Mouse (Mus musculus) kidney, adult 2 months (tissue): Measurements from ENCODE around the gene Dab2ip.

Source experiments
- CTCF ChIP-seq: fragments of 200-500 bp; conservative IDR thresholded peaks from 2 replicates; pipeline ENCODE4 v1.5.1; 2011; ENCODE audit warnings: low read depth, mild to moderate bottlenecking, control low read depth, low read length, moderate library complexity, mixed read lengths; ENCODE audit not compliant: insufficient read depth, insufficient read length
- POLR2A ChIP-seq: fragments of 200-500 bp; IDR thresholded peaks from one replicate; pipeline ENCODE4 v1.6.1; 2011; ENCODE audit warnings: low read depth, low read length, control low read depth

DNA sequence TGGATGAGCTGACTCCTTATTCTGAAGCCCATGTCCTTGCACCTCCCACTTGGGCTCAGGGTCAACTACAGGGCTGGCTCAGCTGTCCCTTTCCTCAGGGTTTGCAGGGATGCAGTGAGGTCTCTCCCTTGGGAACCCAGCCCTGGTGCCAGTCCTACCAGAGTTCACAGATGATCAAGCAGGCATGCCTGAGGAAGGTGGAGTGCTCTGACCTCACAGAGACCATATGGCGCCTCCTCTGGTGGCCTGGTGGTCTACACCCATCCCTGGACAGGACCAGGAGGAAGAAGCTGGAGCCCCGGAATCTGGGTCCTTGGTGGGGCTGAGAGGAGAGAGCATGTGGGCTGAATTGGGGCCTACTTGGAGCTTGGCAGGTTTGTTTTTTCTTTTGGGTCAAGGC is 57.9 kb downstream of the Dab2ip start:
- TF ChIP-seq POLR2A, result no peak
- TF ChIP-seq CTCF, result no peak
